Comparison of ENCODE assay signal across 16 mouse cellular contexts in genomic region chr4:108079762-108080161, GRCm38 (mm10). TPM values are rescaled to one million over a fixed set of nuclear protein-coding genes. Genes with fewer than 3 reads are reported as not detected.
DNase-seq lines count a peak whose midpoint lies in the region; ATAC-seq and TF ChIP-seq lines count a peak whose summit lies in the region.
"Had no signal": no experiment of that assay in that cellular context is flagged by ENCODE, and none has a peak within 500 bp of the region (broad histone marks: within the 10 kb centered on the region; RNA-seq: fewer than 3 reads in every experiment).

No protein-coding gene starts in this region.

- no peak for TF ChIP-seq POLR2A in ES-Bruce4 (IDR thresholded peaks at IDR 0.05; ENCODE audit: insufficient read depth, low read length)

- H3K4me3 ChIP-seq in lung, embryonic 14.5 days (ENCODE audit: low read depth, low read length) = no peak overlapping the region
- no peak overlapping the region for H3K4me3 ChIP-seq in ES-Bruce4 (ENCODE audit: low read depth, low read length)
- H3K4me3 ChIP-seq: heart, embryonic 15.5 days; liver, embryonic 15.5 days; neural tube, embryonic 12.5 days had no signal

- peak; percentile 11 for DNase-seq in embryo, embryonic 11.5 days (ENCODE audit: low read depth, low spot score)
- no peak for DNase-seq in embryo, embryonic 9.5 days (ENCODE audit: extremely low spot score)
- peak; percentile 67 for DNase-seq in lung, embryonic 14.5 days
- DNase-seq in lung, postnatal 25 days (ENCODE audit: low spot score) = no peak
- DNase-seq in forelimb bud, embryonic 11.5 days (ENCODE audit: low read depth, low spot score) = peak; percentile 5
- DNase-seq in urinary bladder, adult 18-20 months (ENCODE audit: low spot score in 2 of 2) = no peak
- DNase-seq: cerebellum, adult 11-12 months; gastrocnemius, postnatal 25 days; kidney, postnatal 4 days; thymus, postnatal 14 days had no signal

- no peaks in the 10 kb centered on the region for H3K27me3 ChIP-seq in lung, embryonic 14.5 days (ENCODE audit: insufficient read depth, low read length)
- no peaks in the 10 kb centered on the region for H3K27me3 ChIP-seq in ES-Bruce4 (ENCODE audit: control insufficient read depth, insufficient read depth, low read length, poor library complexity, severe bottlenecking)
- H3K27me3 ChIP-seq: heart, embryonic 15.5 days; liver, embryonic 15.5 days; neural tube, embryonic 12.5 days had no signal

- H3K36me3 ChIP-seq in lung, embryonic 14.5 days (ENCODE audit: insufficient read depth) = no peaks in the 10 kb centered on the region
- H3K36me3 ChIP-seq in ES-Bruce4 (ENCODE audit: control insufficient read depth, insufficient read depth, low read length, poor library complexity, severe bottlenecking) = peaks cover 14% of the 10 kb centered on the region
- H3K36me3 ChIP-seq: heart, embryonic 15.5 days; liver, embryonic 15.5 days; neural tube, embryonic 12.5 days had no signal

- no peaks in the 10 kb centered on the region for H3K4me1 ChIP-seq in lung, embryonic 14.5 days (ENCODE audit: insufficient read depth)
- H3K4me1 ChIP-seq in ES-Bruce4 (ENCODE audit: control insufficient read depth, insufficient read depth, low read length) = no peaks in the 10 kb centered on the region
- H3K4me1 ChIP-seq: heart, embryonic 15.5 days had no signal

- no peak for TF ChIP-seq CTCF in lung, embryonic 14.5 days (IDR thresholded peaks at IDR 0.05; ENCODE audit: low read depth)
- TF ChIP-seq CTCF in ES-Bruce4 (IDR thresholded peaks at IDR 0.05; ENCODE audit: low read depth, low read length) = no peak

- no peak overlapping the region for H3K4me2 ChIP-seq in lung, embryonic 14.5 days
- H3K4me2 ChIP-seq: heart, embryonic 15.5 days; liver, embryonic 15.5 days; neural tube, embryonic 12.5 days had no signal

- no peak for TF ChIP-seq EP300 in ES-Bruce4 (IDR thresholded peaks at IDR 0.05; ENCODE audit: insufficient read depth, low read depth, low read length)

- no peak overlapping the region; the same call in 1 of the 2 replicates for H3K27ac ChIP-seq in lung, embryonic 14.5 days (ENCODE audit: low read depth)
- peak overlapping the region; percentile 86 for H3K27ac ChIP-seq in ES-Bruce4 (ENCODE audit: insufficient read depth, low read length)
- H3K27ac ChIP-seq: heart, embryonic 15.5 days; liver, embryonic 15.5 days; neural tube, embryonic 12.5 days had no signal

- peak; percentile 66; the same call in 1 of the 2 replicates for ATAC-seq in lung, embryonic 14.5 days (ENCODE audit: insufficient read depth)
- ATAC-seq in cerebellum, adult (ENCODE audit: insufficient number of reproducible peaks, low FRiP score, low TSS enrichment) = no peak
- ATAC-seq: forebrain, embryonic 16.5 days had no signal

- no peak overlapping the region for H3K9ac ChIP-seq in lung, embryonic 14.5 days
- no peak overlapping the region for H3K9ac ChIP-seq in ES-Bruce4 (ENCODE audit: low read depth, poor library complexity, severe bottlenecking)
- H3K9ac ChIP-seq: heart, embryonic 15.5 days; liver, embryonic 15.5 days; neural tube, embryonic 12.5 days had no signal

- WGBS in lung, embryonic 14.5 days = 39% methylated on average over 2 of the region's 2 CpGs

- no peaks in the 10 kb centered on the region for H3K9me3 ChIP-seq in lung, embryonic 14.5 days (ENCODE audit: low read depth, low read length)
- no peaks in the 10 kb centered on the region; the same call in 1 of the 2 replicates for H3K9me3 ChIP-seq in ES-Bruce4 (replicated peaks; ENCODE audit: control insufficient read depth, insufficient read depth, low read length, poor library complexity, severe bottlenecking)
- H3K9me3 ChIP-seq: heart, embryonic 15.5 days; liver, embryonic 15.5 days; neural tube, embryonic 12.5 days had no signal

RNA-seq across cellular contexts. Expression of gene Podn, which starts 16.5 kb away (rescaled TPM):
- polyA plus RNA-seq in lung, embryonic 14.5 days (2014; fragmentation: Nextera tagmentation; extraction: Ambion mirVana) = 3.5 TPM in 2 replicates
- 3.3 and 4.4 TPM in 2 replicates for polyA plus RNA-seq in ES-Bruce4 (2011; ENCODE audit: insufficient read depth, insufficient read length, low read depth, missing spikeins)

Comparison
In these comparisons a context has a peak if more than half of its experiments do, and no peak if none do; other contexts are left out.
1. DNase-seq: peak in embryo, embryonic 11.5 days (single experiment), lung, embryonic 14.5 days (single experiment) and forelimb bud, embryonic 11.5 days (single experiment); none in embryo, embryonic 9.5 days (single experiment), lung, postnatal 25 days (single experiment) and urinary bladder, adult 18-20 months (0 of 2).